In the genomic region with DNA sequence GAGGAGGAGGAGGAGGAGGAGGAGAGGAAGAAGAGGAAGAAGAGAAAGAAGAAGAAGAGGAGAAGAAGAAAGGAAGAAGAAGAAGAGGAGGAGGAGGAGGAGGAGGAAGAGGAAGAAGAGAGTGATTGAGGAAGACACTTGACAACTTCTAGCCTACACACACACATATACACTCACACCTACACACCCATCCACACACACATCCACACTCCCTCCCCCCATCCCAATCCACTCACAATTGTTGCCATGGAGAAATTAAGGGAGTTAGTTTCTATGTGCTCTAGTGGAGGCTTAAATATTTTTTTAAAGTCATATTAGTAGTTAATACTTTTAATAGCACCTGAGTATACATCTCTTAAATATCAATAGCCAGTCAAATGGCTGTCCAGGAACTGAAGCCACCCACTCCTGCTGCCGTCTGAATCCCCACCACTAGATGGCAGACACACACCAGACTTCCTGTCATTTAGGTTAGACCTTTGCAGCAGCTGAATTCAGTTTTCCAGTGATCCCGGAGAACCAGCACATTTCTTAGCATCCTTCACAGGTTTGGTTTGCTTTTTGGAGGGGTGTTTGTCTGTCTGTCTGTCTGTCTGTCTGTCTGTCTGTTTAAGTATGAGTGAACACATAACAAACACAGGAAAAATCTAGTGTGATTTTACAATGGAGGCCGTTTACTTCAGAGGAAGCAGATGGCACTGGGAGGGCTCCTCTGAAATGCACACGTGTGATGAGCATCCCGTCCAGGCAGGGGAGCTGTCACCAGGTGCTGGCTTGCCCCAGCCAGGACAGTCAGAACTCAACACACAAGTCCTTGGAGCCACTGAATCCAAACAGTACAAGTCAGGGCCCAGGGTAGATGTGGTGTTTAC, we compare ENCODE assay signal across 8 mouse cellular contexts.
A peak's percentile ranks its signal among the peaks of the same experiment; 100 is the strongest.
DNase-seq lines count a peak whose midpoint lies in the region; ATAC-seq lines count a peak whose summit lies in the region.

No protein-coding gene starts in this region.

- 7% methylated on average over 5 of the region's 5 CpGs for WGBS in forebrain, embryonic 10.5 days

- H3K27ac ChIP-seq in forebrain, embryonic 10.5 days, result no peak overlapping the region

- H3K9me3 ChIP-seq in forebrain, embryonic 10.5 days, result no peaks in the 10 kb centered on the region

- H3K4me3 ChIP-seq in forebrain, embryonic 10.5 days, result no peak overlapping the region

- peaks cover 28% of the 10 kb centered on the region for H3K36me3 ChIP-seq in forebrain, embryonic 10.5 days (replicated peaks)

- peak; percentile 39 for DNase-seq in brain, embryonic 18.5 days (ENCODE audit: low read depth, low spot score)
- peak; percentile 77 for DNase-seq in forebrain, embryonic 10.5 days (ENCODE audit: extremely low spot score, low spot score)
- DNase-seq in heart, postnatal 25 days (ENCODE audit: low spot score), result peak; percentile 42
- peak; percentile 92 for DNase-seq in layer of hippocampus, adult 11-12 months (ENCODE audit: low spot score)
- peak; percentile 78 to 84 for DNase-seq in lung, adult 18-20 months
- peak; percentile 36 for DNase-seq in testis, postnatal 14 days (ENCODE audit: low spot score)

- H3K4me1 ChIP-seq in forebrain, embryonic 10.5 days, result no peaks in the 10 kb centered on the region

- no peaks in the 10 kb centered on the region for H3K27me3 ChIP-seq in forebrain, embryonic 10.5 days (ENCODE audit: poor library complexity, severe bottlenecking)

- intact Hi-C loops in heart, postnatal 25 days (cut with DNase I), result loop anchor here (1.0 to 10.0 kb wide), 3 partner anchors 92 to 424 kb away; no protein-coding TSS in a partner anchor

- ATAC-seq in CD4-positive, CD25-positive, alpha-beta regulatory T cell, adult 4 months, result peak; percentile 92
- peak; percentile 75 for ATAC-seq in neutrophil, adult 5-6 weeks (ENCODE audit: extremely low read depth, insufficient number of reproducible peaks, low FRiP score, poor library complexity, severe bottlenecking)

Comparison
In these comparisons a context has a peak if more than half of its experiments do, and no peak if none do; other contexts are left out.
1. DNase-seq: peak in every context shown above with its lines; median percentile 92 in layer of hippocampus, adult 11-12 months; 81 in lung, adult 18-20 months; 77 in forebrain, embryonic 10.5 days; 42 in heart, postnatal 25 days; 39 in brain, embryonic 18.5 days; 36 in testis, postnatal 14 days.